ENCODE assay signal across 29 mouse cellular contexts in the genomic region with DNA sequence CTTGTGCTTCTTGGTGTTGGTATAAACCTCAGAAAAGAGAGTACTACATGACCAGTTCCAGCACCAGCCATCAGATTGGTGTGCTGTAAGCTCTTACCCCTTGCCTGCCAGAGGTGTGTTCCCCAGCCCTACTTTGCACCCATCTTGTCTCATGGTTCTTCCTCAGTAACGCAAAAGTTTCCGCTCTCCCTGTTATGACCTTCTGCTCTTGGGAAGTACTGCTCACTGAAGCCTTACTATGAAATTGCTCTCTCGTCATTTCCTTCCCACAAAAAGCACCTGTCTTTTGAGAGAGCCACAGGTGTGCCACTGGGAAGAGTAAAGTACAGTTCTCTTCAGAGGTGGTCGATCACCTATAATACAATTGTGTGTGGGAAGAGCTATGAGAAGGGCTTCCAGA. TPM values are rescaled to one million over a fixed set of nuclear protein-coding genes. Genes with fewer than 3 reads are reported as not detected.
"Had no signal": no experiment of that assay in that cellular context is flagged by ENCODE, and none has a peak within 500 bp of the region (broad histone marks: within the 10 kb centered on the region; RNA-seq: fewer than 3 reads in every experiment).

No protein-coding gene starts in this region.

- H3K9me3 ChIP-seq: limb, embryonic 10.5 days; limb, embryonic 13.5 days; midbrain, embryonic 10.5 days; midbrain, embryonic 13.5 days; neural tube, embryonic 13.5 days had no signal

- H3K4me2 ChIP-seq: limb, embryonic 13.5 days; liver, embryonic 13.5 days; lung, embryonic 14.5 days; midbrain, embryonic 13.5 days; neural tube, embryonic 13.5 days had no signal

- DNase-seq: kidney, adult 18-20 months; kidney, postnatal 25 days; layer of hippocampus, adult 9-11 months; liver; liver, embryonic 13.5 days; lung, embryonic 14.5 days; retina, postnatal 1 day; right cerebral cortex, postnatal 25 days had no signal

- H3K4me1 ChIP-seq: limb, embryonic 10.5 days; limb, embryonic 13.5 days; midbrain, embryonic 10.5 days; midbrain, embryonic 13.5 days; neural tube, embryonic 13.5 days had no signal

- H3K36me3 ChIP-seq: limb, embryonic 10.5 days; limb, embryonic 13.5 days; liver, embryonic 13.5 days; midbrain, embryonic 10.5 days; midbrain, embryonic 13.5 days; neural tube, embryonic 13.5 days had no signal

- H3K27ac ChIP-seq: layer of hippocampus, adult 2 months; limb, embryonic 10.5 days; limb, embryonic 13.5 days; liver, embryonic 13.5 days; midbrain, embryonic 10.5 days; midbrain, embryonic 13.5 days; neural tube, embryonic 13.5 days; stomach, postnatal 0 days had no signal

- H3K9ac ChIP-seq: limb, embryonic 13.5 days; liver, embryonic 13.5 days; lung, embryonic 14.5 days; midbrain, embryonic 13.5 days; neural tube, embryonic 13.5 days had no signal

- H3K4me3 ChIP-seq: layer of hippocampus, adult 2 months; limb, embryonic 10.5 days; limb, embryonic 13.5 days; liver, embryonic 13.5 days; megakaryocyte, embryonic 14.5 days; midbrain, embryonic 10.5 days; midbrain, embryonic 13.5 days; myocyte; neural tube, embryonic 13.5 days had no signal

- H3K27me3 ChIP-seq: limb, embryonic 13.5 days; liver, embryonic 13.5 days; midbrain, embryonic 13.5 days; neural tube, embryonic 13.5 days had no signal

RNA-seq across cellular contexts. Expression of a gene that starts 4.6 kb away (rescaled TPM):
- total RNA-seq: layer of hippocampus, adult 2 months; left cerebral cortex, adult 18-20 months; left cerebral cortex, postnatal 25 days; monocyte, adult 5-6 weeks had no signal
- polyA plus RNA-seq: inflammation-experienced regulatory T-cells, adult 6 months; intestine, embryonic 16.5 days; kidney, embryonic 16.5 days; large intestine, adult 2 months; limb, embryonic 10.5 days; limb, embryonic 13.5 days; liver, embryonic 13.5 days; liver, embryonic 16.5 days; lung, embryonic 14.5 days; lung, postnatal 0 days; midbrain, embryonic 10.5 days; midbrain, embryonic 13.5 days; midbrain, embryonic 16.5 days; myocyte; neural tube, embryonic 13.5 days; stomach, embryonic 14.5 days; stomach, postnatal 0 days; urinary bladder, adult 2 months had no signal
